Mouse (Mus musculus) liver, embryonic 16.5 days (tissue): ENCODE data around the gene Sh2d3c. TPM values are rescaled to one million over a fixed set of nuclear protein-coding genes. Genes with fewer than 3 reads are reported as not detected.

Source experiments
- ATAC-seq: fragments of 200-750 bp; cut with Nextera tagmentation; 2 replicates; pipeline ENCODE4 v1.8.0; 2017; ENCODE audit warnings: low read depth, mild to moderate bottlenecking, moderate number of reproducible peaks, moderate library complexity
- H3K27ac ChIP-seq: fragments of 300-500 bp; sonication (generic); 2 replicates; pipeline ENCODE4 v1.5.1; 2014; ENCODE audit warnings: mild to moderate bottlenecking, low read length
- H3K27me3 ChIP-seq: fragments of 300-500 bp; sonication (generic); 2 replicates; pipeline ENCODE4 v1.6.1; 2014; ENCODE audit warnings: low read depth, low read length, mixed read lengths; ENCODE audit not compliant: control insufficient read depth, insufficient read depth
- H3K36me3 ChIP-seq: fragments of 300-500 bp; sonication (generic); 2 replicates; pipeline ENCODE4 v1.6.1; 2014; ENCODE audit warnings: mild to moderate bottlenecking; ENCODE audit not compliant: control insufficient read depth, insufficient read depth
- H3K4me1 ChIP-seq: fragments of 300-500 bp; sonication (generic); 2 replicates; pipeline ENCODE4 v1.6.1; 2014; ENCODE audit warnings: low read depth, low read length, mixed read lengths; ENCODE audit not compliant: control insufficient read depth
- H3K4me2 ChIP-seq: fragments of 300-500 bp; sonication (generic); 2 replicates; pipeline ENCODE4 v1.6.1; 2014; ENCODE audit warnings: low read depth, low read length, mixed read lengths
- H3K4me3 ChIP-seq: fragments of 300-500 bp; sonication (generic); 2 replicates; pipeline ENCODE4 v1.5.1; 2014; ENCODE audit warnings: low read depth, mild to moderate bottlenecking, low read length
- H3K9ac ChIP-seq: fragments of 300-500 bp; sonication (generic); 2 replicates; pipeline ENCODE4 v1.6.1; 2014; ENCODE audit warnings: low read depth, low read length
- H3K9me3 ChIP-seq: fragments of 300-500 bp; sonication (generic); replicated peaks from 2 replicates; pipeline ENCODE4 v1.6.1; 2016; ENCODE audit warnings: low read length; ENCODE audit not compliant: control insufficient read depth
- WGBS: fragments of 180-500 bp; shearing (Covaris S2); extraction: QIAGEN DNeasy Blood & Tissue Kit; methylation state at CpG from one replicate; pipeline ENCODE4 v1.1.7; 2014; ENCODE audit not compliant: insufficient replicate concordance; 5-methylcytosine and 5-hydroxymethylcytosine counted together
- polyA plus RNA-seq: library from polyadenylated mRNA; unstranded; fragments of >200 nt; fragmentation: Nextera tagmentation; extraction: Ambion mirVana; gene quantifications from 2 replicates; pipeline ENCODE4 v1.2.1, GENCODE M21; 2015

The Sh2d3c gene
- polyA plus RNA-seq, 1 experiment from 2014 or later, result 8.6 TPM

DNA sequence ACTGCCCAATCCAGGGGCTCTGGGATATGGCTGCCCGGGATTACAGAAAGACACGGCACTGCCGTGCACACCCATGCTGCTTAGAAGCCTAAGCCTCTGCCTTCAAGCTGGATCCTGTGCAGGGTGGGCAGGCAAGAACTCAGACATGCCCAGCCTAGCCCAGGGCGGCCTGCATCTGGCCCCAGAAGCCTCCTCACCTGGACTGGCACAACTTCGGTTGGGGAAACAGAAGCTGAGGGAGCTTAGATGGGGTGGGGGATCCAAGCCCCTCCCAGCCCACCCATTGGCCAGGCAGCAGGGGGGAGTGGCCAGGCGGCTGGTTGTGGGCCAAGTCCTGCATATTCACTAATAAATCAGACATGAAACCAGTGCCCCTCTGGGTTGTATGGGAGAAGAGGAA, 39.1 kb upstream of the Sh2d3c start:
- Histone ChIP-seq H3K9ac (no peak overlapping the region), H3K27ac (no peak overlapping the region), H3K36me3 (peaks cover 18% of the 10 kb centered on the region), H3K9me3 (no peaks in the 10 kb centered on the region), H3K4me2 (no peak overlapping the region), H3K4me3 (no peak overlapping the region), H3K27me3 (no peaks in the 10 kb centered on the region), H3K4me1 (no peaks in the 10 kb centered on the region; the same call in 1 of the 2 replicates)
- 66% methylated on average over 6 of the region's 6 CpGs for WGBS
- no peak for ATAC-seq

DNA sequence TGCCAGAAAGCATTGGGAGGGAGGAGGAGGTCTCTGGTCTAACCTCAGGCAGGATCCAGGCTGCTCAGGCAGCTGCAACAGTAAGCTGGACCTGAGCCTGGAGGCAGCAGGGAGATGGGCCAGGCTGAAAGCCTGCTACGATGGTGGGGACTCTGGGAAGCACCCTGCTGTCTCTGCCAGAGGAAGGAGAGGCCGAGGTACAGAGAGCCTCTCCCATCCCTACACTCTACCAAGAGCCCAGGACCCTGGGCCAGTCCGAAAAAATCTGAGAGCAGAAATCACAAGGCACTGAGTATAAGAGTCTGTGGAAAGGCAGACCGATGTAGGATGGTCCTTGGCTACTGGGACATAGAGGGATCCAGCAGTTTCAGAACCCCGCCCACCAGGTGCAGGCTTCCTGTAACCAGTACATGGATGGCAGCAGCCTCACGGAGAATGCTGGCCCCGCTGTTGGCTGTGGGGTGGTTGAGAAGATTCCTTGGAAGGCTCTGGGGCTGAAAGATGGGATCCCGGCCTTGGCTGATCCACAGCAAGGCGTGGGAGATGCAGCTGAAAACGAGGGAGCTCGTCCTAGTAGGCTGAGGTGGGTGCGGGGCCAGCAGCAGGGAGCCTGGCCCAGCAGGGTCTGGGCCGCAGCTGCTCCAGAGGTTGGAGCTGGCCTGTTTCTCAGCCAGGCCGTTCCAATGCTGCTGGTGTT, 38.0 kb upstream of the Sh2d3c start:
- 68% methylated on average over 14 of the region's 14 CpGs for WGBS
- no peaks in the 10 kb centered on the region for H3K9me3 ChIP-seq
- no peak overlapping the region for H3K4me2 ChIP-seq
- H3K27me3 ChIP-seq, result no peaks in the 10 kb centered on the region
- H3K4me1 ChIP-seq, result no peaks in the 10 kb centered on the region; the same call in 1 of the 2 replicates
- H3K4me3 ChIP-seq, result no peak overlapping the region
- H3K27ac ChIP-seq, result no peak overlapping the region
- no peak for ATAC-seq
- H3K9ac ChIP-seq, result no peak overlapping the region
- peaks cover 20% of the 10 kb centered on the region for H3K36me3 ChIP-seq

DNA sequence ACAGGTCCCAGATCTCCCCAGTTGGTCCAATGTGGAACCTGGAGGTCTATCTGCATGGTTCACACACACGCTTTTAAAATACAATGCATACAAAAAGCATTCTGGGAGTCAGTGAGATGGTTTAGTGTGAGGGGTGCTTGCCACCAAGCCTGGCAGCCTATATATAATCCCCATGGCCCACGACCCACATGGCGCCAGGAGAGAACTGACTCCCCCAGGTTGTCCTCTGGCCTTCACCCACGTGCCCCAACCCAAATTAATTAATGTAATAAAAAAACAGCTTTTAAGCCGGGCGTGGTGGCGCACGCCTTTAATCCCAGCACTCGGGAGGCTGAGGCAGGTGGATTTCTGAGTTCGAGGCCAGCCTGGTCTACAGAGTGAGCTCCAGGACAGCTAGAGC, 37.2 kb upstream of the Sh2d3c start:
- Histone ChIP-seq H3K27ac (no peak overlapping the region), H3K4me2 (no peak overlapping the region), H3K4me3 (no peak overlapping the region), H3K27me3 (no peaks in the 10 kb centered on the region), H3K36me3 (peaks cover 20% of the 10 kb centered on the region), H3K4me1 (no peaks in the 10 kb centered on the region; the same call in 1 of the 2 replicates), H3K9ac (no peak overlapping the region), H3K9me3 (no peaks in the 10 kb centered on the region)
- ATAC-seq, result no peak
- WGBS, result 78% methylated on average over 10 of the region's 10 CpGs

DNA sequence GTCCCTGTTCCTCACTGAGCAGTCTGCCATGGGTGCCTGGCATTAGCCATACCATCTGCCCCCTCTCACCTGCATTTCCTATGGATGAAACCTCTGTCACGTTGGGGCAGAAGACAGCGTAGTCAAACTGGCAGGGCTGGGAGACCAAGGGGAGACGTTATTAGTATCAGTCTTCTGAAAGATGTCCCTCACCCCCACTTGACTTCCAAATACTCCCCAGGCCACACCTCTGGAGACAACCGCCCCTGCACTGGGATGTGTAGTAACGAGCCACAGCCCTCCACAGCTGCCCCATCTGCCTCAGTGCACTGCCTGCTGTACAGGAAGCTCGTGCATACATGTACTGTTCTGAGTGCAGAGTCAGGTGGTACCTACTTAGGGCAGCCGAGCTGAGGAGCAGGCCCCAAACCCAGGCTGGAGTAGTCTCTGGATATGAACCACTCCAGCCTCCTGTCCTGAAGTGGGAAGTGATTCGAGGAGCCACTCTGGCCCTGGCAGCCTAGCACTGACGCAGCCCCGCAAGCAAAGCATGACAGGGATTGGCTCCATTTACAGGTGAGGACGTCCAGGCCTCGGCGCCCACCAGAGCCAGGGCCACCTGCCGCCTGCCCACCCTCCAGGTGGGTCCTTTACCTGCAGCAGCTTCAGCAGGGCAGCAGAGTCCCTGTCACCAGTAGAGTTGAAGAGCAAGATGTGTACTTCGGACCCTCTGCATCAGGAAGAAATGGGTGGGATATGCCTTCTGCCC, 36.0 kb upstream of the Sh2d3c start:
- H3K9me3 ChIP-seq, result no peaks in the 10 kb centered on the region
- no peaks in the 10 kb centered on the region for H3K27me3 ChIP-seq
- H3K4me1 ChIP-seq, result peaks cover 3% of the 10 kb centered on the region
- 80% methylated on average over 15 of the region's 15 CpGs for WGBS
- H3K27ac ChIP-seq, result no peak overlapping the region
- no peak overlapping the region for H3K4me3 ChIP-seq
- H3K36me3 ChIP-seq, result peaks cover 20% of the 10 kb centered on the region
- H3K4me2 ChIP-seq, result no peak overlapping the region
- no peak for ATAC-seq
- H3K9ac ChIP-seq, result no peak overlapping the region

DNA sequence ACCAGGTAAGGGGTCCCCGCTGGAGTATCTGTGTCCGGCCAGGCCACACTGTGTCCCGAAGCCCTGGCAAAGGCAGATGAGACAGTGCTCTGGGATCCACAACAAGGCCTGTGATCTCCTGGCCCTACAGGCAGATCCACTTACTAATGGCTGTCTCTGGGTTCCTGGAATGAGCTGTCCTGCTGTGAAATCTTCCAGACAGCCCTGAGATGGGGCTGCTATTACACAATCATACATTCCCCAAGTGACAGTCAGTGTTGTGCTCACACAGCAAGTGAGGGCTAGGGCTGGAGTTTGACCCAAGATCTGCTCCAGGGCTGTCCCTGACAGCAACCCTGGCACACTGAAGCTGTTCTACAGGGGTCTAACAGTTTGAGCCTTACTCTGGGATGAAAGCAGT, 35.0 kb upstream of the Sh2d3c start:
- H3K27ac ChIP-seq, result no peak overlapping the region
- ATAC-seq, result no peak
- 74% methylated on average over 3 of the region's 3 CpGs for WGBS
- H3K36me3 ChIP-seq, result peaks cover 20% of the 10 kb centered on the region
- H3K4me3 ChIP-seq, result no peak overlapping the region
- no peak overlapping the region for H3K4me2 ChIP-seq
- no peak overlapping the region for H3K9ac ChIP-seq
- peaks cover 7% of the 10 kb centered on the region for H3K4me1 ChIP-seq
- no peaks in the 10 kb centered on the region for H3K9me3 ChIP-seq
- H3K27me3 ChIP-seq, result no peaks in the 10 kb centered on the region

DNA sequence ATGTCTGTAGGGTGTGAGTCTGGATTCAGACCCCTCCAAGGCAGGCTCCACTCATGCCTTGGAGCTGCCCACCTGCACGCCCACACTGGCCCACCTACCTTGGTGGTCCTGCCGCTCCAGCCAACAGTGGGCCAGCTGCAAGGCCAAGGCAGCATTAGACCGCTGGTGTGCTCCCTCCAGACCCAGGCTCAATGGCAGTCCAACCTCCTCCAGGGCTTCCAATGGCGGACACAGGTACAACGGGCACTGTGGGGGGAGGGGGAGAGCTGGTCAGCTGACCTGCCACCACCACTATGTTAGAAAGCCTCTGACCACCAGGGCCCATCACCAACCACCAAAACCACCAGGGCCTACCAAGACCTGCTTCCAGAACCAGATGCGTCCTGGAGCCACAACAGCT, 34.2 kb upstream of the Sh2d3c start:
- Histone ChIP-seq H3K9ac (no peak overlapping the region), H3K27ac (no peak overlapping the region), H3K36me3 (peaks cover 20% of the 10 kb centered on the region), H3K4me3 (no peak overlapping the region), H3K4me2 (no peak overlapping the region), H3K4me1 (peaks cover 10% of the 10 kb centered on the region), H3K9me3 (no peaks in the 10 kb centered on the region), H3K27me3 (no peaks in the 10 kb centered on the region)
- 86% methylated on average over 5 of the region's 6 CpGs for WGBS
- no peak for ATAC-seq

DNA sequence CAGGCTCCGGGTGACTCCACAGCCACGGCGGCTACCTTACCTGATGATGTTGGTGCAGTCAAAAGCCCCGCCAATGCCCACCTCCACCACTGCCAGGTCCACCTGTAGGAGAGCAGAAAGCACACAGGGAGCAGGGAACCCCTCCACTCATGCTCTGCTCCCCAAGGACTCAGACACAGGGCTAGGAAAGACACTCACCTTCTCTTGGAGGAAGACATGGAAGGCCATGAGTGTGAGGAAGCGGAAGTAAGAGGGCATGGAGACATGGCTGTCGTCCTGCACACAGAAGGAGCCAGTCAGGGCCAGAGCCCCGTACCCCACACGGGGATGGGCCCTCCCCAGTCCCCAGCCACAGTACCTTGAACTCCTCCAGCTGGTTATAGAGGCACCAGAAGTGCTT, 33.3 kb upstream of the Sh2d3c start:
- peaks cover 20% of the 10 kb centered on the region for H3K36me3 ChIP-seq
- no peaks in the 10 kb centered on the region for H3K9me3 ChIP-seq
- H3K27me3 ChIP-seq, result no peaks in the 10 kb centered on the region
- H3K4me3 ChIP-seq, result no peak overlapping the region
- peaks cover 17% of the 10 kb centered on the region for H3K4me1 ChIP-seq
- 76% methylated on average over 8 of the region's 8 CpGs for WGBS
- H3K4me2 ChIP-seq, result no peak overlapping the region
- no peak overlapping the region for H3K27ac ChIP-seq
- no peak for ATAC-seq
- H3K9ac ChIP-seq, result no peak overlapping the region

DNA sequence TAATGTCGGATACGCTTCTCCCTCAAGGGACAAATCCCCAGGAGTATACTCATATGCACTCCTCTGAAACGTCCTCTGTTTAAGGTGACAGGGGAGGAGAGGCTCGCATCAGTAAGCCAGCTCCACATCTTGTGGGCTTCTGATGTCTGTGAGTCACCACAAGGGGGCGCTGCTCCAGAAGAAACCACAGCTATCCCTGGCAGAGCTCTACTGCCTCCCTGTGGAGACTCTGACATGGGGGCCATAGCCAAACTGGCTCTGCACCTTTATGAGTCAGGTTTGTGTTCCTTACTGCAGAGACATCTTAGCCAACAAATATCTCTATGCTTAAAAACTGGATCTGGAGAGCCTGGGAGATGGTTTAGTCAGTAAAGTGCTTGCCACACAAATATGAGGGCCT, 31.4 kb upstream of the Sh2d3c start:
- Histone ChIP-seq H3K4me1 (peaks cover 31% of the 10 kb centered on the region), H3K36me3 (peaks cover 12% of the 10 kb centered on the region), H3K9me3 (no peaks in the 10 kb centered on the region), H3K27ac (no peak overlapping the region), H3K4me3 (no peak overlapping the region), H3K9ac (no peak overlapping the region), H3K27me3 (no peaks in the 10 kb centered on the region), H3K4me2 (no peak overlapping the region)
- ATAC-seq, result no peak
- 26% methylated on average over 5 of the region's 5 CpGs for WGBS

DNA sequence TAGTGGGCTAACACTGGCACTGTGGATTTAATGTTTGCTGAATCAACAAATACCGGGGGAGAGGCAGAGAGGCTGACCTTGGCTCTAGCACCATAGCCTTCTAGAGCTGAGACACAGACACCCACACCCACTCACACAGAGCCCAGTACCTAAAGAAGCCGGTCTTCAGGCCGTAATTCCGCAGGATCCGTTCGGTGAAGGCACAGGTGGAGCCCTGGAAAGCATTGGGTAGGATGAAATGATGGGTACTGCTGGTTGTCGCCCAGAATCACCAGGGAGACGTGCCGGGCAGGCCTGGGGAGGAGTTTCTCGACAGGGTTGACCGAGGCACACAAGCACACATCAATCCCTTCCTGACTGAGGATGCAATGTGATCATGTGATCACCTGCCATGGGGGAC, 29.8 kb upstream of the Sh2d3c start:
- no peak for ATAC-seq
- Histone ChIP-seq H3K9me3 (no peaks in the 10 kb centered on the region), H3K4me3 (no peak overlapping the region), H3K4me2 (no peak overlapping the region), H3K27ac (no peak overlapping the region; the same call in 1 of the 2 replicates), H3K27me3 (no peaks in the 10 kb centered on the region), H3K4me1 (peaks cover 31% of the 10 kb centered on the region), H3K9ac (no peak overlapping the region), H3K36me3 (peaks cover 7% of the 10 kb centered on the region)
- WGBS, result 64% methylated on average over 11 of the region's 11 CpGs
